Mouse (Mus musculus) retina, adult 2 months (tissue): ENCODE data around the gene Rem1.

ENCODE experiments used
- DNase-seq: peaks from one replicate; pipeline ENCODE4 v3.0.0-alpha.2; 2012; ENCODE audit warnings: low read depth, low spot score

Rem1 gene

DNA sequence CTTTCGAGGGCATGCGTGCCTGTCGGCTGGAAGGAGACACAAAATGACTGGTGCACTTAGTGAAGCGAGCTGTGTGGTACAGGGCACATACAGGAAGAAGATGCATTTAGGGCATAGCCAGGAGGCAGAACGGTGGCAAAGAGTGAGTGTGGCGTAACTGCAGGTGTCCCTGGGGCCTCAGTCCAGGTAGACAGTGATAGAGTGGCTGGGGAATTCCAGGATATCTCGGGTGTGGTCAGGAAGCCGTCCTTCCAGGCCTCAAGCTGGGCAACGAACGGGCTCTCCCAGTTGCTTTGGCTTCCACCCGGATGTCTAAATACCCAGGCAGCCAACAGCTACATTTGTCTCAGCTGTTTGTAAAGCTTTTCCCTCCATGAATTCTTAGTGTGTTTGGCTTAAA, 47.4 kb downstream of the Rem1 start:
- DNase-seq, result no peak

DNA sequence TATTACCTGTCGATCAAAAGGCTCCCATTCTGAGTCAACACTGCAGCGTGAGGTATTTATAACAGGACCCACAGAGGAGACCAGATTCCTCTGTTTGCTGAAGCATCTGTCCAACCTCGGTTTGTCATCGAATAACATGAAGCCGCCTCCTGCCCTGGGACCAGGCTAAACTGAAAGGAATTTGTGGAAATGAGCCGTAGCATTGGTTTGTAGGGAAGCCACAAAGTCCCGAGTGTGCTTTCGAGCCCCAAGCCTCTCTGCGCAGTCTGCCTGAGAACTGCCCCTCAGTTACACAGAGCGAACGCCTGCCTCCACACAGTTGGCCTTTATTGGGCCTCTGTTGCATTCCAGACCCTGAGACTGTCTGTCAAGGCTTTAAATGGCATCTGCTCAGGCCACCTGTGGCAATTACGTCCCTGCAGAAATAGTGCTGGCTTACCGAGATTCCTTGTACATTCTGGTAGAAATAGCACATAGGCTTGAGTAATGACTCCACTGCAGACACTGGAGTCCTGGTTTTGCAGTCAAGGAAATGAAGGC, 48.6 kb downstream of the Rem1 start:
- DNase-seq, result no peak

DNA sequence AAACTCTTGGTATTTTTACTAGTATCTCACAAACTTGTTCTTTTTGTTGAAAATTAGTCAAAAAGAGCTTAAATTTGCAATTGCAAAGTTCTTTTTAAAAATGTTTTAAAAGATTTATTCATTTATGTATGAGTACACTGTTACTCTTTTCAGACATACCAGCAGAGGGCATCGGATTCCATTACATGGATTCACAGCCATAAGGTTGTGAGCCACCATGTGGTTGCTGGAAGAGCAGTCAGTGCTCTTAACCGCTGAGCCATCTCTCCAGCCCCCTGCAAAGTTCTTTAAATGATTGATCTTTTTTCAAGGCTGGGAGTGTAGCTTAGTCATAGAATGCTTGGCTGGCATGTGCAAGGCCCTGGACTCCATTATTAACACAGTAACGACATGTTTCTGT, 51.6 kb downstream of the Rem1 start:
- DNase-seq, result no peak

DNA sequence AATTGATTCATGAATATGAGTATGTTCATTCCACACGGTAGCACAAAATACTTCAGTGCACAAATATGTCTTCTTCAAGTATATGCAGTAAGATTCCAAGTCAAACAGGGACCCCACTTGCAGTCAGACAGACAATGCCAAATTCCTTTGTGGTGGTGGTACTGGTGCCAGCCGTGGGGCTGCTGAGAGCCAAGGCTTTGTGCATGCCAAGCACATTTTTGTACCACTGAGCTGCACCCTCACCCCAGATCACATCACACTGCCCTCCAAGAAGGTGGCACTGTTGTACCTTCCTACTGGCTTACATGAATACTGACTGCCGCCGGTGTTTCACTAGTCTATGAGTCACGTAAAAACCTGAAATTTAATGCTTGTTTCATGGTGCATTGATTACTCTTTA, 52.2 kb downstream of the Rem1 start:
- DNase-seq, result no peak

DNA sequence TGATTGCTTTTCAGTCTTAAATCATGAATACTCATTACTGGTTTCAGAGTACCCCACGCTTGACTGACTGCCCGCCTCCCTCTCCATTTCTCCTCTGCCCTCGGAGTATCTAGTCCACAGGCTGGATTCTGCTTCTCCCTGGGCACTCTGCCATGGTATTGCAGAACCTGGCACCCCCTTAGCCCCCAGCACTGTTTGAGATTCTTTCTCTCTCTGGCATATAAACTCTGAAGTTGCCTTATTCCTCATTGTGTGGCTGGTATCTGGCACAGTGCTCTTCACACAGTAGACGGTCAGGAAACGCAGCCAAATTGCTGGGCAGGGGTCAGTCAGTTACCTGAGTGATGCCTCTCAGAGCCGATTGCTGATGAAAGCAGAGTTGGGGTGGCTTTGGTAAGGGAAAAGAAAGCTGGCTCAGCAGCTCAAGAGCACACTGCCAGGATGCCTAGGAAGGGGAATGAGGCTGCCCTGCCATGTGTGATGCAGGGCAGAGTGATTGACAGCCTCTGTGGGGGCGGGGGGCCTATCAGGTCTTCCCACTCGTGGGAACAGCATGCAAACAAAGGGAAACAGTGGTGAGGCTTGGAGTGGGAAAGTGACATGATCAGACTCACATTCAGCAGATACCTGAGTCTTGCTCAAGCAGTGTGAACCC, 53.1 kb downstream of the Rem1 start:
- no peak for DNase-seq

DNA sequence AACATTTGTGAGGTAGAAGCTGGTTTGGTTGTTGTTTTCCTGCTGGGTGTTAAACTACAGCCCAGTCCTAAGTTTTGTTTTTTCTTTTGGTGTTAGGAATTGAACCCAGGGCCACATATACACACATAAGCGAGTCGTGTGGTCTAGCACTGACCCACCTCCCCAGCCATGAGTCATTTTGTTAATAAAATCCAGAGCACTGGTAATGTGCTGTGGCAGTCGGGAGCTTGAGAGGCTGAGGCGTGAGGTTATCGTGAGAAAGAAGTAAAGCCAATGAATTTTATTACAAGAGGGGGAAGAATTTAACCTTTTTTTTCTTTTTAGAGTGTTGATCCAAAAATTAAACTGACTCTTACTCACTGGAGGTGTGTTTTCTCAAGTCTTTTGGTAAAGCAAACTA, 56.3 kb downstream of the Rem1 start:
- no peak for DNase-seq
